Mouse (Mus musculus) bone marrow macrophage, adult 2 months (primary cell): ENCODE measurements at regions not wholly inside any gene's neighbourhood (a gene's known extent, or its start where the extent isn't known, plus 50 kb on each side); places are given as distances from the start of the nearest gene placed in this dataset.
"Not testable (repeated sequence)": the region's sequence is repeated elsewhere in the genome, so short reads cannot be mapped to it uniquely, and the experiment has no call there.

Experiments used
- H3K27ac ChIP-seq: 2 replicates; pipeline ENCODE4 v1.5.1; 2012; ENCODE audit warnings: low read depth, low read length; ENCODE audit not compliant: insufficient read depth
- H3K4me1 ChIP-seq: 2 replicates; pipeline ENCODE4 v1.6.1; 2012; ENCODE audit warnings: low read length; ENCODE audit not compliant: control insufficient read depth, insufficient read depth
- H3K4me3 ChIP-seq: 2 replicates; pipeline ENCODE4 v1.5.1; 2012; ENCODE audit warnings: mild to moderate bottlenecking, low read length, moderate library complexity; ENCODE audit not compliant: insufficient read depth
- CTCF ChIP-seq: IDR thresholded peaks from 2 replicates; pipeline ENCODE4 v1.5.1; 2012; ENCODE audit warnings: low read depth, mild to moderate bottlenecking, low read length, moderate library complexity
- POLR2A ChIP-seq: IDR thresholded peaks from 2 replicates; pipeline ENCODE4 v1.6.1; 2012; ENCODE audit warnings: mild to moderate bottlenecking, low read depth, low read length, borderline replicate concordance

DNA sequence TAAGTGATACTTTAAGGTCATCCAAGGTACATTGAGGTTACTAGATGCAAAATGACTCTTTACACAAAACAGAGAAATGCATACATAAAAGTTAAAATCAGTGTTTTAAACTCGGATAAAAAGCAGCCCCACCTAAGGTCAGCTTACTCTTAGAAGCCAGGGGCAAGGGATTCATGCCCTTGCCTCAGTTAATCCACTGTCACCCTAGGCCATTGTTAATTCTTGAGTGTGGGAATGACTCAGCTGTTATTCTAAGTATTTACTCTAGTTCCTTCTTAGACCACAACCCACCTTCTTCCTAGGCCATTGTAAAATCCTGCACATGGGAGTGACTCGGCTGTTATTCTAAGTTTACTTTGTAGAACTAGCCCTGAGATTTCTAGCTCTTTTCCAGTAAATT lies 64.1 kb upstream of the Ces1h start:
- H3K4me1 ChIP-seq, H3K4me3 ChIP-seq, H3K27ac ChIP-seq: not testable (repeated sequence)

- H3K4me1 ChIP-seq: no peaks in the 10 kb centered on the region
- H3K27ac ChIP-seq: no peak overlapping the region
- H3K4me3 ChIP-seq: no peak overlapping the region
- no peak for TF ChIP-seq POLR2A
- TF ChIP-seq CTCF: no peak
Measured at GRCm38 (mm10) chr8:93441936-93442335, 62.4 kb upstream of the Ces1h start.

DNA sequence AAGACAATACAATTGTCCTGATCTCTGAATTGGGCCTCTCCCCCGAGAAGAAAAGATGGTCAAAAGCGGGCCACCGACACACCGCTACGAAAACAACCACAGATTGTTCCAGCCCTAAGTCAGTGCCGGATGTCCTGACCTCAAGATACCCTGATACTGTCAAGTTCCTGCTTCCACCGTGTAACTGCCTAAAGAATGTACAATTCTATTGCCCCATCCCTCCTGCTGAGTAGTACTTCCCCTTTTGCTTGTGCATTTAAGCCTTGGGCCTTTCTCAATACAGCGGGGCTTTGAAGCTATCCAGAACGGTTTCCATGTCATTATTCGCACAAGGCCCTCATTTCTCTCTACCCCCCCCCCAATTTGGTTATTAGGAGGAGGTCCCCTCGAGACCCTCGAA lies 57.1 kb upstream of the Ces1h start:
- not testable (repeated sequence) for H3K27ac ChIP-seq, H3K4me3 ChIP-seq, H3K4me1 ChIP-seq

DNA sequence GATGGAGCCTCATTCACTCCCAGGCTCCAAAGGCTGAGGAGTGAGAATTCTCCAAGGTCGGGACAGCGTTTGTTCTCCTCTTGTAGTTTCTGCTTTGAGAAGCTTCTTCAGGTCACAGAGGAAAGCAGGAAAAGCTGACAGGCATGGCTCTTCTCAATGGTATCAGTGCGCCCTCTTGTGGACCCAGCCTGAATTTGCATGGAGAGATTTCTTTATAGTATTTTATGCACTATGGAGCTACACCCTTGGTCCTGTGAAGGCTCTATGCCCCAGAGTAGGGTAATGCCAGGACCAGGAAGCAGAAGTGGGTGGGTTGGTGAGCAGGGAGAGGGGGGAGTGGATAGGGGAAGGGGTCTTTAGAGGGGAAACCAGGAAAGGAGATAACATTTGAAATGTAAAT lies 51.1 kb upstream of the Ces1h start:
- no peak overlapping the region for H3K27ac ChIP-seq
- no peak overlapping the region for H3K4me3 ChIP-seq
- peak; percentile 32; the same call in 1 of the 2 replicates for TF ChIP-seq CTCF
- TF ChIP-seq POLR2A: no peak
- H3K4me1 ChIP-seq: no peaks in the 10 kb centered on the region
